Mouse (Mus musculus): ENCODE data around the gene Ripor3.
"Not testable (repeated sequence)": the region's sequence is repeated elsewhere in the genome, so short reads cannot be mapped to it uniquely, and the experiment has no call there.

Ripor3 gene

DNA sequence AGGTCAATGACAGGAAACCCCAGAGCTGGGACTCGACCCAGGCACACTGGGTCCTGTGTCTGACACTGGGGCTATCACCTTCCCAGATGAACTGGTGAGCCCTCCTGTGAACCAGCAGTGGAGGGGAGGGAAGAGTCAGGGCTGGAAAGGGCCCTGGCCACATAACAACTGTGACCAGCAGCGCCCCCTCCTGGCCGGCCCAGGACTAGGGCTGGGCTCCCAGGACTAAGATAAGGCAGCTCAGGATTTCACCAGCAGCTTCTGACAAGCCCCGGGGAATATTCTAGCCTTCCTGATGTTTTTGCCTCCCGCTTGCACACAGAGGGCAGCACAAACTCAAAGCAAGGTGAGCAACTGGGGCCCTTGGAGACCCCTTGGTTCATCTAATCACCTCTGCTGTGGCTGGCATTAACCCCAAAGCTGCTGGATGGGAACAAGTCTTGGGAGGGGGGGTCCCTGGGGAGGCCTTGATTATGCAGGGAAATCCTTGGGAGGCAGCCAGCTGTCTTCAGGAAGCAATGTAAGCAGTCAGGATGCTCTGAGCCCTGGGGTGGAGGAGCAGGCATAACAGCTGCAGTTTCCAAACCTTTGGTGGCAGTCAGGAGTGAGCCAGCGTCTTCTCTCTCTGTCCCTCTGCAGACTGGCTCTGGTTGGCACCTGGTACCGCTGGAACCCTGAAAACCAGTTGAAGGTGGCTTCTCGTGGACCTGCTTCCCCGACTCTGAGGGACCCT, at the start of gene Ripor3:
Ripor3 (minus strand) TSS at position 683 of the 733 bp plus-strand sequence.
- DNase-seq (ENCODE audit: low read depth) = peak; percentile 87

DNA sequence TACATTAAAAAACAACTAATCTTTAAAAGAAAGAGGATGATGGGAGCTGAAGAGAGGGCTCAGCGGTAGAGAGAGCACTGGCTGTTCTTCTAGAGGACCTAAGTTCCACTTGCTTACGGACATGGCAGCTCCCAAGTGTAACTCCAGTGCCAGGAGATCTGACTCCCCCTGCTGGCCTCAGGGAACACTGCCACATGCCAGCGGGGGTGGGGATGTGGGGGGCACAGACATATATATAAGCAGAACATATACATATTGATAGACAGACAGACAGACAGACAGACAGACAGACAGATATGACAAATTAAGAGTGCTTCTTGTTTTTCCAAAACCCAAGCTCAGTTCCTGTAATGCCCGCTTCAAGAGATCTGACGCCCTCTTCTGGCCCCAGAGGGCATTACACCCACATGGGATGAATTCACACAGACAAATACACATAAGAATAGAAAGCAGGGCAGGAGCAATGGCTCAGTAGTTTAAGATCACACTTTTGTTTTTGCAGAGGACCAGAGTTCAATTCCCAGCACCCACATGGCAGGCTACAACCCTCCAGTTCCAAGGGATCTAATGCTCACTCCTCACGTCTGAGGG, 48.9 kb upstream of the Ripor3 start:
- no peak for DNase-seq (ENCODE audit: low read depth)

DNA sequence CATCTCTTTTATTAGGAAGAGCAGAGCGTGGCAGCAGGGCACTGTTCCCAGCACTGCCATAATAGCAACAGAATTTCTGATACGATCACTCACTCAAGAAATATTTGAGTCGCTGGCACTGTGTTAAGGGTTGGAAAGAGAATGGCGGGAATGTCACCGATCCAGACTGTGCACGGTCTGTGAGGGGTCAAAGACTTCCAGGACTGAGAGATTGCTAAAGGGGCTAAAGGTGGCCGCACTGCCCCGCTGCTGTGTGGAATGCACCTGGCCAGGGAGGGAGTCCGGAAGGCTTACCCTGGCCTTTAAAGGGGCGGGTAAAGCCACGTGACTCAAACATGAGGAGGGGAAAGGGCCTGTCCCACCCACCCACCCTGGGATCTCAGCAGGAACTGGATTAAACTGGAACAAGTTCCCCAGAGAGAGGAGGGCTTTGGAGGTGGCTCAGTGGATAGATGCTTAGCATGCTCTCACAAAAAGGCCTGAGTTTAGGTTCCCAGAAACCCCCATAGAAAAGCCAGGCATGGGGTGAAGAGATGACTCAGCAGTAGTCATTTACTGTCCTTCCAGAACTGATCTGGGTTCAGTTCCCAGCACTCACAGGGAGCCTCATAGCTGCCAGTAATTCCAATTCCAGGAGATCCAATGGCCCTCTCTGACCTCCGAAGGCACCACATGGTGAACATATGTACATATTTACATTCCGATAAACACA, 48.2 kb upstream of the Ripor3 start:
- no peak for DNase-seq (ENCODE audit: low read depth)

GRCm38 (mm10) chr2:168057876-168058275, 47.5 kb upstream of the Ripor3 start:
- DNase-seq (ENCODE audit: low read depth) = not testable (repeated sequence)

DNA sequence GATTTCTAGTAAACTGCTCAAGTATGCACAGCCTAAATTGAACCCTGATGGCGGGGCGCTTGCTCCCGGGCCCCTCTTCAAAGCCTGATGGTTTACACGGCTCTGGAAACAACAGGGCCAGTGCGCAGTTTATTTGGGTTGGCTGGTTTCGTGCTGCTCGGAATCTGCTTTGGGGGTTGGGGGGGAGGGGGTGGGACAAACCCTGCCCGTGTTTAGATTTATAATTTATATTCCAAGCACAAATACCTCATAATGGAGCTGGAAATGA, 46.2 kb upstream of the Ripor3 start:
- no peak for DNase-seq (ENCODE audit: low read depth)

DNA sequence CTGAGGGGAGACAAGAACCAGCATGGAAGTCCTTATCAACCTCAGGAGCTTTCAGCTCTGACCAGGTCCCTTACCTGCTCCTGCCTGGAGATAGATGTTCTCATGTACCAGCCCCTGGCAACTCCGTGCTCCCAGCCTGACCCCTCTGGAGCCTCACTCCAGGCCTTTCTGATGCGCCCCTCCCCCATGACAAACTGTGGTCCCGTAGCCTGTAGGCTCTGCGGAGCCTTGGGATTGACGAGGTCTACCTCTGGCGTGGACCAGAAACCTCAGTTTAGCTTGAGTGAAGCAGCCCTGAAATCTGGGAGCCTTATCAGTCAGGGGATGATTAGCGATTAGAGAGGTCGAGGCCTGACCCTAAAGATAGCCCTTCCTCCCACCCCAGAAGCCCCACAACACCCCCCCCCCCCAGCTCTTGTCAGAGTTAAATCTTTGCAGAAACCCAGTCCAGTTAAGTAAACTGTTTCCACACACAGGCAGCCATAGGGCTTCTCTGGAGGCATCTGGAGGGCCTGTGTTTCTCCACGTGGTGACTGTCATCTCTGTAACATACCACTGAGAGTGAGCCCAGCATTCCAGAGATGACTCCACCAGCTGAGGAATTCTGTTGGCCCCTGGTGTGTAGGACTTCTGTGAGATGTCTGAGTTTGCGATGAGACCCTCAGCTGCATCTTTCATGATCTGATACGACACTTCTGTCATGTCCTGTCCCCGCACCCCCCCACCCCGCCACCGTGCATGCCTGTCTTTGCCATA, 45.7 kb upstream of the Ripor3 start:
- DNase-seq (ENCODE audit: low read depth) = no peak

DNA sequence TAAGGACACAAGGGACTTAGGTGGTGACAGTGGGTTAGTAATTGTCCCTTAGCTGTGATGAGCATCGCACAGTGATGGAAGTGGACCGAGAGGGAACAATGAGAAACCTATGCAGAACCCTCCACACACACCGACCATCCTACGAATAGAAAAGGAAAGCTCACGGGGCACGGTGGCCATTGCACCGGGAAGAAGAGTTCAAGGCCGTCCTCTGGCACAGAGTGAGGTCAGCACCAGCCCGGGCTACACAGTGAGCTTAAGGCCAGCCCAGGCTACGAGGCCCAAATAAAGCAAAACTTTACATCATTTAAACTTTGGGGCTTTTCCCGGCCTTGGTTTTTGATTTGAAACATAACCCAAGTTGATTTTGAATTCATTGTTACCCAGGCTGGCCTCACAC, 43.7 kb upstream of the Ripor3 start:
- no peak for DNase-seq (ENCODE audit: low read depth)

DNA sequence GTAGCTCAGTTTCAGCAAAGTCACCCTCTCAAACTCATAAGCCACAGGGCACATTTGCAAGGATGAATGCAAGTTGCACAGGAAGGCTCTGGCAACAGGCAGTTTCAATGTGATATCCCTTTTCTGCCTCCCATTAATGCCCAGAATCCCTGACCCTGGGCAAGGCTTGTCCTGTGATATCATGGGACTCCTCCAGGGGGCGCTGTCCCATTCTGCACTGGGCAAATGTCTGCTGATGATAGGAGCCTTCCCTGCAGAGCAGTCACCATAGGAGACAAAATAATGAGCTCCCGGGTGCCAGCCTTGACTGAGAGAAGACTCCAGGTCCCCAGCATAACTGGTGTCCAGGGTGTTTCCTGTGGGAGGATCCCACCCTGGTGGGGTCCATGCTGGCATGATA, 42.3 kb upstream of the Ripor3 start:
- peak; percentile 37 for DNase-seq (ENCODE audit: low read depth)

- DNase-seq (ENCODE audit: low read depth) = no peak
These were observed 41.7 kb upstream of the Ripor3 start for GRCm38 (mm10) chr2:168052156-168052555.

GRCm38 (mm10) chr2:168050000-168050942, 39.9 kb upstream of the Ripor3 start:
- DNase-seq (ENCODE audit: low read depth) = no peak

DNA sequence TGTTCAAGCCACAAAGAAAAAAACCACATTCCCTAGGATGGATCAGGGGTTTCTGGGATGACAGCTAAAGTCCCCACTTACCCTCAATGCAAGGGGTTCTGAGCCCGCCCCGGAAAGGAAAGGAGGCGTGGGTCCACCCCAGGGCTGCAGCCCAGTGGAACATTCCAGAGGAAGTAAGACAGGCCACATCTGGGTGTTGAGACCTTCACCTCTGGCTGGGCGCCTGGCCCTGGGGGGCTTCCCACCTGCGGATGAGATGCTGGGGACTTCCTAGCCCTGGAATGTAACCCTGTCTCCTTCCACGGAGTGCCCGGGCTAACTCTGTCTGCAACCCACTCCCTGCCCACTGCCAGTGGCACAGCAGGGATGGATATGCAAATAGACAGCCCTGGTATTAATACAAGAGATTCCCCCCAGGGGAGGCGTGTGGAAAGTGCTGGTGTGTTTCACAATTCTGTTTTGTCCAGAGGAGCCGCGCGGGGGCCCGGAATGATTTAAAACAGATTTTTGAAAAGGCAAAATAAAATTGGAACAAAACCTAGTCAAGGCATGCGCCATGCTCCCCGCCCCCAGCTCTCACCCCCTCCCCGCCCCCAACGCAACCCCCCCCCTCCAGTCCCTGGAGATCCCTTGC, 38.7 kb upstream of the Ripor3 start:
- no peak for DNase-seq (ENCODE audit: low read depth)

GRCm38 (mm10) chr2:168046467-168046866, 36.0 kb upstream of the Ripor3 start:
- DNase-seq (ENCODE audit: low read depth) = no peak

DNA sequence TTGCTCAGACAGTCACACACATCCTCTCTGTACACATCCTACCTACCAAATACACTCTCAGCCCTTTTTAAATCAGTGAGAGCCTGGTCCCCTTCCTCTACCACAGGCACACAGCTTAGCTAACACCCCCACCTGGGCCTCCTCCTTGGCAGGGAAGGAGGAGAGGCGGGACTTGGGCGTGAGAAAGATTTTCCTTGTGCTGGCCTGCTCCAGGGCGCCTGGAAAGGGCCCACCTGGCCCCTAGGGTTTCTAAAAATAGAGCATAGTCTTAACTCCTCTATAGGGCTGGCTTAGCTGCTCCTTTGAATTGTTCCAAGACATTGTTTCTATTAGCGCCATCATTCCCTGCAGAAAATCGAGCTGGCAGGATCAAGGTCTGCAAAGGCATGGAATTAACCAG, 35.4 kb upstream of the Ripor3 start:
- no peak for DNase-seq (ENCODE audit: low read depth)

- no peak for DNase-seq (ENCODE audit: low read depth)
These were observed 34.9 kb upstream of the Ripor3 start for GRCm38 (mm10) chr2:168045357-168045756.

GRCm38 (mm10) chr2:168044681-168045287, 34.4 kb upstream of the Ripor3 start:
- DNase-seq (ENCODE audit: low read depth) = no peak

DNA sequence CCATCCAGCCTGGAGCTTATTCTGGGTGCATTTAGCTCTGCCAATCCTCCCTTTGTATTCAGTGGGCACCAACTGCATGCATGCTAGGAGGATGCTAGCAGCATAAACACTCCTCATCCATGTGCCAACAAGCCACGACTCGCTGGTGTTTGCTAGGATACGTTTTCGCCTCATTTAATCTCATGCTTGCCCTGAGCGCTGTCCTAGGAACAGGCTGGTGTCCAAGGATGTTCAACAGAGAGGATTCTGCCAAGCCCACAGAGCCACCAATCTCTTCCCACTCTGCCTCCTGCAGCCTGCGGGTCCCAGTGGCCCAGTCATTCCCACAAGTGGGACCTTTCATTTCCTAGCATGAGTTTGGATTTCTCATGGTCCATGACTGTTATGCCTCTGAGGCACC, 31.6 kb upstream of the Ripor3 start:
- no peak for DNase-seq (ENCODE audit: low read depth)

GRCm38 (mm10) chr2:168040751-168041150, 30.3 kb upstream of the Ripor3 start:
- DNase-seq (ENCODE audit: low read depth) = no peak

- DNase-seq (ENCODE audit: low read depth) = no peak
These were observed 26.6 kb upstream of the Ripor3 start for GRCm38 (mm10) chr2:168037063-168037462.

GRCm38 (mm10) chr2:168035907-168036306, 25.5 kb upstream of the Ripor3 start:
- no peak for DNase-seq (ENCODE audit: low read depth)

- no peak for DNase-seq (ENCODE audit: low read depth)
These were observed 23.5 kb upstream of the Ripor3 start for GRCm38 (mm10) chr2:168033905-168034304.

GRCm38 (mm10) chr2:168031842-168032241, 21.4 kb upstream of the Ripor3 start:
- DNase-seq (ENCODE audit: low read depth) = no peak

Data from naive thymus-derived CD4-positive, alpha-beta T cell, adult 2 months (primary cell).